Mouse (Mus musculus) limb, embryonic 11.5 days (tissue): ENCODE data around the gene Slc12a8. TPM values are rescaled to one million over a fixed set of nuclear protein-coding genes. Genes with fewer than 3 reads are reported as not detected.

Experiments used
- ATAC-seq: fragments of 200-750 bp; cut with Nextera tagmentation; 2 replicates; pipeline ENCODE4 v1.8.0; 2017; ENCODE audit warnings: low read depth; ENCODE audit not compliant: insufficient number of reproducible peaks, low FRiP score, low TSS enrichment
- DNase-seq: peaks from one replicate; pipeline ENCODE4 v3.0.0-alpha.2; 2015; ENCODE audit warnings: low spot score
- H3K27ac ChIP-seq: fragments of 300-500 bp; sonication (generic); replicated peaks from 2 replicates; pipeline ENCODE4 v1.5.1; 2014; ENCODE audit warnings: low read depth, mild to moderate bottlenecking, low read length
- H3K27me3 ChIP-seq: fragments of 300-500 bp; sonication (generic); 2 replicates; pipeline ENCODE4 v1.6.1; 2014; ENCODE audit warnings: mild to moderate bottlenecking, low read length, mixed read lengths; ENCODE audit not compliant: control insufficient read depth, insufficient read depth
- H3K36me3 ChIP-seq: fragments of 300-500 bp; sonication (generic); 2 replicates; pipeline ENCODE4 v1.6.1; 2014; ENCODE audit warnings: mild to moderate bottlenecking, low read length, moderate library complexity, mixed read lengths; ENCODE audit not compliant: control insufficient read depth, insufficient read depth
- H3K4me1 ChIP-seq: fragments of 300-500 bp; sonication (generic); 2 replicates; pipeline ENCODE4 v1.6.1; 2014; ENCODE audit warnings: low read length, mixed read lengths; ENCODE audit not compliant: control insufficient read depth, insufficient read depth
- H3K4me2 ChIP-seq: fragments of 300-500 bp; sonication (generic); 2 replicates; pipeline ENCODE4 v1.6.1; 2014; ENCODE audit warnings: low read depth, mild to moderate bottlenecking, moderate library complexity; ENCODE audit not compliant: severe bottlenecking
- H3K4me3 ChIP-seq: fragments of 300-500 bp; sonication (generic); 2 replicates; pipeline ENCODE4 v1.5.1; 2014; ENCODE audit warnings: low read depth, low read length
- H3K9ac ChIP-seq: fragments of 300-500 bp; sonication (generic); 2 replicates; pipeline ENCODE4 v1.6.1; 2014; ENCODE audit warnings: mild to moderate bottlenecking, low read length
- H3K9me3 ChIP-seq: fragments of 300-500 bp; sonication (generic); 2 replicates; pipeline ENCODE4 v1.6.1; 2016; ENCODE audit warnings: low read length; ENCODE audit not compliant: control insufficient read depth
- WGBS: fragments of 180-500 bp; shearing (Covaris S2); extraction: QIAGEN DNeasy Blood & Tissue Kit; methylation state at CpG from one replicate; pipeline ENCODE4 v1.1.7; 2014; 5-methylcytosine and 5-hydroxymethylcytosine counted together
- polyA plus RNA-seq: library from polyadenylated mRNA; unstranded; fragments of >200 nt; fragmentation: Nextera tagmentation; extraction: Ambion mirVana; gene quantifications from 2 replicates; pipeline ENCODE4 v1.2.1, GENCODE M21; 2014

Slc12a8 gene
- polyA plus RNA-seq, 1 experiment from 2014 or later, result 0.49 TPM

DNA sequence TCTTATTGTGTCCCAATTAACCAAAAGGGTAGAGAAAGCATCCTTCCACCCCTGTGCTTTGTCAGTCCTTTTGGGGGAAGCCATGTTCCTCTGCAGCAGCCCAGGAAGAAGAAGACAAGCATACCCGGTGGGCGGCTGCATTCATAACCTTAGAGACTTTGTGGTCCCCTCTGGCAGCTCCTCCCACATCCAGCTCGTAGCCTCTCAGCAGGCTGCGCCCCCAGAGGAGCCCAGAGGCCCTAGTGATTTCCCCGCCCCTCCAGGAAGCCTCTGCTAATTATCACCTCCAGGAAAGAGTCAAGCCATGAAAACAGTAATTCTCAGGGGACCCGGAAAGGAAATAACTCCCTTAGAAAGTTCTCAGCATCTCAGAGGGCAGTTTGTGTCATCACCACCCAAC is 188.1 kb downstream of the Slc12a8 start:
- DNase-seq, result peak; percentile 45
- Histone ChIP-seq H3K9me3 (no peaks in the 10 kb centered on the region), H3K4me1 (0 out of 2 replicates have a peak, but pooled peaks cover 11% of the 10 kb centered on the region), H3K9ac (no peak overlapping the region), H3K36me3 (no peaks in the 10 kb centered on the region), H3K4me3 (no peak overlapping the region), H3K27me3 (no peaks in the 10 kb centered on the region), H3K4me2 (no peak overlapping the region), H3K27ac (no peak overlapping the region)
- 5% methylated on average over 6 of the region's 6 CpGs for WGBS
- no peak for ATAC-seq

DNA sequence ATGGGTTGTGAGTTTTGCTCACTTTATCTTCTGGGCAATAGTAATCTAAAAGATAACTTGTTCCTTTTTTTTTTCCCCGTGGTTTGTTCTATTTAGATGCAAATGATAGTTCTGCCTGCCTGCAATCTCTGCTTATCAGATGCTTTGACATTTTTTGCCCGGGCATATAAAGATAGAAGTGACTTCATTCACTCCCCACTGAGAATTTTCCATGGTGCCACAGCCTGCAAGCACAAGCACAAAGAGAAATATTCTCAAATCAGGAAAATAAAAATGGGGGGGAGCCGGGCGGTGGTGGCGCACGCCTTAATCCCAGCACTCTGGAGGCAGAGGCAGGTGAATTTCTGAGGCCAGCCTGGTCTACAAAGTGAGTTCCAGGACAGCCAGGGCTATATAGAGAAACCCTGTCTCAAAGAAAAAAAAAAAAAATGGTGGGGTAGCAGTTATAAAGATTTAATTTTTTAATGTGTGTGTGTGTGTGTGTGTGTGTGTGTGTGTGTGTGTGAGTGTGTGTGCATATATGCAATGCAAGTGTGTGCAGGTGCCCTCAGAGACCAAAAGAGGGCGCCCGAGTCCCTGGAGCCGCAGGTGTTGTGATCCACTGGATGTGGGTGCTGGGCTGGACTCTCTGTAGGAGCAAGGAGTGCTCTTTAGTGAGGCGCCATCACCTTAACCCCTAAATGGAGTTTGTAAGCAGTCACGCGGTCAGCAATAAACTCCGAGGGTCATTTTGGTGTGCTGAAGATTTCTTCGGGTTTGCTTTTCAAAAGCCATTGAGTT is 189.2 kb downstream of the Slc12a8 start:
- Histone ChIP-seq H3K27me3 (no peaks in the 10 kb centered on the region), H3K27ac (no peak overlapping the region), H3K4me3 (no peak overlapping the region), H3K9ac (no peak overlapping the region), H3K36me3 (no peaks in the 10 kb centered on the region), H3K4me1 (0 out of 2 replicates have a peak, but pooled peaks cover 11% of the 10 kb centered on the region), H3K9me3 (no peaks in the 10 kb centered on the region), H3K4me2 (no peak overlapping the region)
- DNase-seq (no peak), ATAC-seq (no peak)
- 91% methylated on average over 14 of the region's 14 CpGs for WGBS

GRCm38 (mm10) chr16:33708031-33708430 is 190.9 kb downstream of the Slc12a8 start:
- DNase-seq (no peak), ATAC-seq (no peak)
- H3K36me3 ChIP-seq, result no peaks in the 10 kb centered on the region
- H3K4me3 ChIP-seq, result no peak overlapping the region
- no peaks in the 10 kb centered on the region for H3K27me3 ChIP-seq
- H3K4me2 ChIP-seq, result no peak overlapping the region
- no peaks in the 10 kb centered on the region for H3K9me3 ChIP-seq
- H3K9ac ChIP-seq, result no peak overlapping the region
- WGBS, result 94% methylated on average over 10 of the region's 10 CpGs
- H3K4me1 ChIP-seq, result 0 out of 2 replicates have a peak, but pooled peaks cover 7% of the 10 kb centered on the region
- no peak overlapping the region for H3K27ac ChIP-seq

- Histone ChIP-seq H3K9me3 (no peaks in the 10 kb centered on the region), H3K27me3 (no peaks in the 10 kb centered on the region), H3K4me3 (no peak overlapping the region), H3K9ac (no peak overlapping the region), H3K4me2 (no peak overlapping the region), H3K36me3 (0 out of 2 replicates have a peak, but pooled peaks cover 3% of the 10 kb centered on the region), H3K4me1 (0 out of 2 replicates have a peak, but pooled peaks cover 7% of the 10 kb centered on the region), H3K27ac (no peak overlapping the region)
- WGBS, result 93% methylated on average over 12 of the region's 12 CpGs
- DNase-seq, result no peak
- no peak for ATAC-seq
These were observed 191.7 kb downstream of the Slc12a8 start for GRCm38 (mm10) chr16:33708585-33709397.

Other genes with a start within 250 kb of the Slc12a8 start
- 47.4 and 50.5 TPM in 2 replicates for gene Zfp148, start 136.5 kb upstream of the Slc12a8 start, polyA plus RNA-seq
- gene Heg1, start 167.0 kb downstream of the Slc12a8 start, polyA plus RNA-seq, result 11.0 and 11.2 TPM in 2 replicates